ENCODE assay signal across 8 mouse cellular contexts in the genomic region with DNA sequence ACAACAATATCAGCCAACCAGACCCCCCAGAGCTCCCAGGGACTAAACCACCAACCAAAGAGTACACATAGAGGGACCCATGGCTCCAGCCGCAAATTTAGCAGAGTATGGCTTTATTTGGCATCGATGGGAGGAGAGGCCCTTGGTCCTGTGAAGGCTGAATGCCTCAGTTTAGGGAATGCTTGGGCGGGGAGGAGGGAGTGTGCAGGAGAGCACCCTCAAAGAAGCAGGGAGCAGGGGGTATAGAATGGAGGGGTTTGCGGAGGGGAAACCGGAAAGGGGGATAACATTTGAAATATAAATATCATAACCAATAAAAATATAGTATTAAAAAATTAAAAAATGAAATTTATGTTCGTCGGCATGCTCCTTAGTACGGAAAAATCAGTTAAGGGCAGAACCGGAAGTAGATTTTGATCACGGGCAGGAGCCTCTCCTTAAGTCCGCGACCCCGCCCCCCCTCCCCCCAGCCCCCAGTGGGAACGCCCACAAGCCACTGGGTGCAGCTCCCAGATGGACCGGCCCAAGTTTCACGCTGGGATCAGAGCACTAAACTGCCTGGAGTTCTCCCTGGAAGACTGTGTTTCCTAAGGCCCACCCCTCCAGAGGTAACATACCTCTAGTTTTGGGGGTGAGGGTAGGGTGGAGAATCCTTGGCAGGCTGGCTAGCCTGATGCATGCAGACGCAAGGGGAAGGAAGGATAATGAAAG. TPM values are rescaled to one million over a fixed set of nuclear protein-coding genes. Genes with fewer than 3 reads are reported as not detected.
DNase-seq lines count a peak whose midpoint lies in the region; ATAC-seq and TF ChIP-seq lines count a peak whose summit lies in the region.

No protein-coding gene starts in this region.

- ATAC-seq in lung, embryonic 16.5 days (ENCODE audit: low read depth) = peak; percentile 89
- ATAC-seq in hindbrain, embryonic 12.5 days (ENCODE audit: low FRiP score) = no peak
- ATAC-seq in liver, postnatal 0 days = no peak
- ATAC-seq in stomach, postnatal 0 days (ENCODE audit: low FRiP score, low TSS enrichment) = peak; percentile 53; the same call in 1 of the 2 replicates

- peak overlapping the region; percentile 46 for H3K4me3 ChIP-seq in lung, embryonic 16.5 days (ENCODE audit: low read length)
- peak overlapping the region; percentile 22 for H3K4me3 ChIP-seq in hindbrain, embryonic 12.5 days
- H3K4me3 ChIP-seq in liver, postnatal 0 days (ENCODE audit: low read depth, low read length) = no peak overlapping the region
- H3K4me3 ChIP-seq in stomach, postnatal 0 days (ENCODE audit: low read depth, low read length) = peak overlapping the region; percentile 29

- H3K27ac ChIP-seq in lung, embryonic 16.5 days (ENCODE audit: low read length) = no peak overlapping the region
- H3K27ac ChIP-seq in hindbrain, embryonic 12.5 days = no peak overlapping the region
- H3K27ac ChIP-seq in liver, postnatal 0 days (ENCODE audit: low read depth) = no peak overlapping the region
- H3K27ac ChIP-seq in stomach, postnatal 0 days (replicated peaks) = no peak overlapping the region

- TF ChIP-seq EP300 in liver, postnatal 0 days (IDR thresholded peaks at IDR 0.05; ENCODE audit: low read depth) = no peak
- TF ChIP-seq EP300 in stomach, postnatal 0 days (optimal IDR thresholded peaks at IDR 0.05) = no peak

- TF ChIP-seq CTCF in liver, postnatal 0 days (IDR thresholded peaks at IDR 0.05; ENCODE audit: low read depth) = no peak
- no peak for TF ChIP-seq CTCF in stomach, postnatal 0 days (IDR thresholded peaks at IDR 0.05; ENCODE audit: low read depth)

- H3K4me2 ChIP-seq in lung, embryonic 16.5 days (ENCODE audit: low read depth, low read length) = peak overlapping the region; percentile 65
- H3K4me2 ChIP-seq in hindbrain, embryonic 12.5 days (replicated peaks) = peak overlapping the region; percentile 54
- H3K4me2 ChIP-seq in liver, postnatal 0 days (ENCODE audit: low read depth, low read length) = peak overlapping the region; percentile 50
- H3K4me2 ChIP-seq in stomach, postnatal 0 days (replicated peaks; ENCODE audit: low read depth) = peak overlapping the region; percentile 52

- DNase-seq in lung, postnatal 25 days (ENCODE audit: low spot score) = no peak
- DNase-seq in liver, postnatal 0 days = no peak
- DNase-seq in stomach, postnatal 0 days (ENCODE audit: low spot score) = peak; percentile 19
- no peak for DNase-seq in cerebellum, adult 11-12 months
- no peak for DNase-seq in layer of hippocampus, adult 9-11 months
- DNase-seq in spleen, adult 12 weeks (ENCODE audit: low spot score) = no peak

- H3K27me3 ChIP-seq in lung, embryonic 16.5 days (ENCODE audit: control insufficient read depth, insufficient read depth, low read depth, low read length) = no peaks in the 10 kb centered on the region
- H3K27me3 ChIP-seq in hindbrain, embryonic 12.5 days = no peaks in the 10 kb centered on the region
- H3K27me3 ChIP-seq in liver, postnatal 0 days (ENCODE audit: insufficient read depth, low read length) = no peaks in the 10 kb centered on the region
- no peaks in the 10 kb centered on the region for H3K27me3 ChIP-seq in stomach, postnatal 0 days (ENCODE audit: control insufficient read depth, insufficient read depth, low read length)

- H3K4me1 ChIP-seq in lung, embryonic 16.5 days (replicated peaks; ENCODE audit: control insufficient read depth, insufficient read depth, low read length) = no peaks in the 10 kb centered on the region; the same call in 1 of the 2 replicates
- H3K4me1 ChIP-seq in hindbrain, embryonic 12.5 days = no peaks in the 10 kb centered on the region
- peaks cover 2% of the 10 kb centered on the region; the same call in 1 of the 2 replicates for H3K4me1 ChIP-seq in liver, postnatal 0 days (ENCODE audit: insufficient read depth)
- no peaks in the 10 kb centered on the region for H3K4me1 ChIP-seq in stomach, postnatal 0 days (replicated peaks; ENCODE audit: control insufficient read depth, insufficient read depth)

- H3K36me3 ChIP-seq in lung, embryonic 16.5 days (ENCODE audit: control insufficient read depth, insufficient read depth, low read length) = no peaks in the 10 kb centered on the region
- H3K36me3 ChIP-seq in hindbrain, embryonic 12.5 days = no peaks in the 10 kb centered on the region
- H3K36me3 ChIP-seq in liver, postnatal 0 days (replicated peaks; ENCODE audit: insufficient read depth, low read length) = no peaks in the 10 kb centered on the region
- H3K36me3 ChIP-seq in stomach, postnatal 0 days (ENCODE audit: control insufficient read depth, insufficient read depth, low read length) = no peaks in the 10 kb centered on the region

- WGBS in lung, embryonic 16.5 days = 4% methylated on average over 17 of the region's 17 CpGs
- 10% methylated on average over 17 of the region's 17 CpGs for WGBS in hindbrain, embryonic 12.5 days
- WGBS in liver, postnatal 0 days (ENCODE audit: insufficient replicate concordance) = 10% methylated on average over 16 of the region's 17 CpGs
- 7% methylated on average over 17 of the region's 17 CpGs for whole genome bisulfite sequencing in stomach, postnatal 0 days

- peak overlapping the region; percentile 61 for H3K9ac ChIP-seq in lung, embryonic 16.5 days (ENCODE audit: low read length)
- no peak overlapping the region for H3K9ac ChIP-seq in hindbrain, embryonic 12.5 days
- H3K9ac ChIP-seq in liver, postnatal 0 days (replicated peaks) = no peak overlapping the region
- peak overlapping the region; percentile 53; the same call in 1 of the 2 replicates for H3K9ac ChIP-seq in stomach, postnatal 0 days (ENCODE audit: low read length)

- no peaks in the 10 kb centered on the region for H3K9me3 ChIP-seq in lung, embryonic 16.5 days (ENCODE audit: control insufficient read depth, low read length)
- no peaks in the 10 kb centered on the region for H3K9me3 ChIP-seq in hindbrain, embryonic 12.5 days (replicated peaks)
- no peaks in the 10 kb centered on the region for H3K9me3 ChIP-seq in liver, postnatal 0 days (ENCODE audit: low read length)
- no peaks in the 10 kb centered on the region for H3K9me3 ChIP-seq in stomach, postnatal 0 days (ENCODE audit: control insufficient read depth, low read length)

RNA-seq across cellular contexts. Expression of a gene that starts 34.1 kb away (rescaled TPM):
- polyA plus RNA-seq in lung, embryonic 16.5 days (2015; fragmentation: Nextera tagmentation; extraction: Ambion mirVana) = 31.8 and 34.2 TPM in 2 replicates
- 101 and 107 TPM in 2 replicates for polyA plus RNA-seq in hindbrain, embryonic 12.5 days (2016; fragmentation: Nextera tagmentation; extraction: Ambion mirVana)
- 3.2 and 3.9 TPM in 2 replicates for polyA plus RNA-seq in liver, postnatal 0 days (2015; fragmentation: Nextera tagmentation; extraction: Ambion mirVana)
- polyA plus RNA-seq in stomach, postnatal 0 days (2015; fragmentation: Nextera tagmentation; extraction: Ambion mirVana) = 8.4 and 9.3 TPM in 2 replicates

RNA-seq across cellular contexts. Expression of a gene that starts 41.7 kb away (rescaled TPM):
- 2.3 and 2.4 TPM in 2 replicates for polyA plus RNA-seq in lung, embryonic 16.5 days (2015; fragmentation: Nextera tagmentation; extraction: Ambion mirVana)
- 2.1 and 2.2 TPM in 2 replicates for polyA plus RNA-seq in hindbrain, embryonic 12.5 days (2016; fragmentation: Nextera tagmentation; extraction: Ambion mirVana)
- polyA plus RNA-seq in liver, postnatal 0 days (2015; fragmentation: Nextera tagmentation; extraction: Ambion mirVana) = 0.62 and 0.63 TPM in 2 replicates
- 1.3 and 1.6 TPM in 2 replicates for polyA plus RNA-seq in stomach, postnatal 0 days (2015; fragmentation: Nextera tagmentation; extraction: Ambion mirVana)

Comparison
In these comparisons a context has a peak if more than half of its experiments do, and no peak if none do; other contexts are left out.
1. ATAC-seq: peak in lung, embryonic 16.5 days (single experiment) and stomach, postnatal 0 days (single experiment); none in hindbrain, embryonic 12.5 days (single experiment) and liver, postnatal 0 days (single experiment).
2. H3K9ac ChIP-seq: peak in lung, embryonic 16.5 days (single experiment) and stomach, postnatal 0 days (single experiment); none in hindbrain, embryonic 12.5 days (single experiment) and liver, postnatal 0 days (single experiment).
3. Peak in every context shown above with its lines, with median percentiles within 50 percentile points of each other: H3K4me2 ChIP-seq.